Mouse (Mus musculus): ENCODE measurements at regions not wholly inside any gene's neighbourhood (a gene's known extent, or its start where the extent isn't known, plus 50 kb on each side); places are given as distances from the start of the nearest gene placed in this dataset.
"Not testable (repeated sequence)": the region's sequence is repeated elsewhere in the genome, so short reads cannot be mapped to it uniquely, and the experiment has no call there.

DNA sequence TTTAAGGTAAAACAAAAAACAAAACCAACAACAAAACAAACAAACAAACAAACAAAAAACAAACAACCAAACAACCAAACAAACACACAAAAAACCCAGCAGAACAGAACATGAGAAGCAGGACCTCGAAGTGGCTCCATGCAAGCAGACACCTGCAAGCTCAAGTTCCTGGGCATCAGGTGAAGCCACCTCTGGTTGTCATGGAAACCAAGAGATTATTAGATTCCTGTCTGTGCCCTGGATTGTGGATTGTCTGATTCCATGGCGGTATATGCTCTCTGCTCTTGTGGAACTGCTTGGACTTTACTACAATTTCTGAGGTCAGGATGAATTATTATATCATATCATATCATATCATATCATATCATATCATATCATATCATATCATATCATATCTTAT is 170.4 kb upstream of the Six2 start:
- H3K4me1 ChIP-seq (ENCODE audit: control insufficient read depth, insufficient read depth, low read length) = no peaks in the 10 kb centered on the region
- 84% methylated on average over 2 of the region's 2 CpGs for WGBS

DNA sequence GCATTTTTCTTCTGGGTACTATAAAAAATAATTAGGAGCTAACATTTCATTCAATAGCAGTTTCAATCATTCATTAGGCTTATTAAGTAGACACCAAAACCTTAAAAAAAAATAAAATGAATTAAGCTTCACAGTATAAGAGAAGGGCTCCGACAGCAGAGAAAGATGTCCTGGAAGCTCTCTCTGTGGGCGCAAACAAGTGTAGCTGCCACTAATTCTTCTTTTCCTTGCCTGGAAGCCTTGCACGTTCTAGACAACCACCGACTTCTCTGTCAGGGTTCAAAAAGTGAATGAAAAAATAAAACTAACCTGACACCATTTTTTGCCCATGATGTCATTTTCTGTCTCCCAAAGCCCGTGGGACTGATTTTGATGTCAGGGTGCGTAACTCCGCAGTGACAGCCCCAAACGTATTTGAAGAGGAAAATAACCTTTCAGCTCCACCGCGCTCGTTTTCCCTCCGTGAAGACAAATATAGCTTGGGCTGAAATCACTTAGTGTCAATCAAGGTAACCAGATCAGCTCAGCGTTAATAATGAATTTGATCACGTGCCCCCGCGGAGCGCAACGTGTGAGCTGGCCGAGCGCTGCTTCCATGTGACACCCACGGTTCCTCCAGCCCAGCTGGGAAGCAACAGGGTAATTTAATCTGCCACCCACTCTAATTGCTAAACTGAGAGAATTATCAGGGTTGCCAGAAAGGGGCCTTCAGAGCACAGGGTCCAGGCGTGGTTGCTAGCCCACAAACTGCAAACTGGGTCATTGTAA is 169.8 kb upstream of the Six2 start:
- WGBS = 48% methylated on average over 22 of the region's 22 CpGs
- no peak overlapping the region for H3K9ac ChIP-seq (ENCODE audit: low read depth, low read length)
- no peak overlapping the region for H3K4me3 ChIP-seq (ENCODE audit: low read length)
- H3K27ac ChIP-seq (ENCODE audit: low read length) = no peak overlapping the region
- ATAC-seq = no peak
- no peaks in the 10 kb centered on the region for H3K9me3 ChIP-seq (ENCODE audit: control insufficient read depth, low read length)
- no peak overlapping the region for H3K4me2 ChIP-seq (ENCODE audit: low read depth, low read length)
- no peaks in the 10 kb centered on the region for H3K27me3 ChIP-seq (replicated peaks; ENCODE audit: control insufficient read depth, insufficient read depth, low read length)
- no peaks in the 10 kb centered on the region for H3K4me1 ChIP-seq (ENCODE audit: control insufficient read depth, insufficient read depth, low read length)
- H3K36me3 ChIP-seq (ENCODE audit: control insufficient read depth, insufficient read depth, low read length) = no peaks in the 10 kb centered on the region

More for the DNA sequence above, 170.4 kb upstream of the Six2 start:
- Histone ChIP-seq H3K9ac (ENCODE audit: low read depth, low read length) (no peak overlapping the region), H3K4me3 (ENCODE audit: low read length) (no peak overlapping the region), H3K27ac (ENCODE audit: low read length) (no peak overlapping the region), H3K27me3 (replicated peaks; ENCODE audit: control insufficient read depth, insufficient read depth, low read length) (no peaks in the 10 kb centered on the region), H3K36me3 (ENCODE audit: control insufficient read depth, insufficient read depth, low read length) (no peaks in the 10 kb centered on the region), H3K4me2 (ENCODE audit: low read depth, low read length) (no peak overlapping the region), H3K9me3 (ENCODE audit: control insufficient read depth, low read length) (no peaks in the 10 kb centered on the region)
- ATAC-seq = no peak

DNA sequence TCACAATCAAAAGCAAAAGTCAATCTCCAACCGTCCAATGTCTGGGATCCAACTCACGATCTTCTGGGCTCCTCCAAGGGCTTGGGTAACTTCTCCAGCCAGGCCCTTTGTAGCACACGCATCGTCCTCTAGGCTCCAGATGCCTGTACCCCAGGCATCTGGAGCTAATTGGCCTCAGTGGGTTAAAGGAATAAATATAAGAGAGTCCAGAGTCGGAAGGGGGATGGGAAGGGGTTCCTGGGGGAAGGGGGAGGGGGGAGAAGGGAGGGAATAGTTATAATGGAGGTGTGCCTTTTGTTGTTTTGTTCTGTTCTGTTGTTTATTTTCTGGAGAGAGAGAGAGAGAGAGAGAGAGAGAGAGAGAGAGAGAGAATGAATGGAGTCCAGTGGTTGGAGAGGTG is 168.8 kb upstream of the Six2 start:
- ATAC-seq; H3K4me2 ChIP-seq (ENCODE audit: low read depth, low read length); H3K9ac ChIP-seq (ENCODE audit: low read depth, low read length); H3K4me1 ChIP-seq (ENCODE audit: control insufficient read depth, insufficient read depth, low read length); H3K9me3 ChIP-seq (ENCODE audit: control insufficient read depth, low read length); H3K36me3 ChIP-seq (ENCODE audit: control insufficient read depth, insufficient read depth, low read length); H3K4me3 ChIP-seq (ENCODE audit: low read length); H3K27ac ChIP-seq (ENCODE audit: low read length); H3K27me3 ChIP-seq (replicated peaks; ENCODE audit: control insufficient read depth, insufficient read depth, low read length): not testable (repeated sequence)
- 41% methylated on average over 3 of the region's 5 CpGs for WGBS

DNA sequence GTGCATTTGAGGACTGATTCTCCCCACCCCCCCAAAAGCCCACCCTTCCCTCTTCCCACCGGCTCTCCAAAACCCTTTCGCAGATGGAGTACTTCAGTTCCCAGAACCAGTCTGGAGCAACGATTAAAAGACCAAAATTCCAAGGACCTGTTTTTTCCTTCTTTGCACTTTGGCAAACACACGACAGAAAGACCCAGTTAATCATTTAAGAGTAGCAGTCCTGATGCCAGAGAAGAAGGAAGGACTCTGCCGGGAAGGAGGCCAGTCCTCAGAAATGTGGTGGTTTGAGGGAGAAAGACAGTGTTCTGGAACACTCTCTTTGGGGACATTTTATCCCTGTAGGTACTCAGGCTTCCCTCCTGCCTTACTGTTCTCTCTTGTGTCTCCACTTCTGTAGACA is 165.1 kb upstream of the Six2 start:
- Histone ChIP-seq H3K9ac (ENCODE audit: low read depth, low read length) (no peak overlapping the region), H3K4me3 (ENCODE audit: low read length) (no peak overlapping the region), H3K9me3 (ENCODE audit: control insufficient read depth, low read length) (no peaks in the 10 kb centered on the region), H3K4me1 (ENCODE audit: control insufficient read depth, insufficient read depth, low read length) (no peaks in the 10 kb centered on the region), H3K27ac (ENCODE audit: low read length) (no peak overlapping the region), H3K4me2 (ENCODE audit: low read depth, low read length) (no peak overlapping the region), H3K27me3 (replicated peaks; ENCODE audit: control insufficient read depth, insufficient read depth, low read length) (no peaks in the 10 kb centered on the region), H3K36me3 (ENCODE audit: control insufficient read depth, insufficient read depth, low read length) (no peaks in the 10 kb centered on the region)
- 40% methylated on average over 5 of the region's 5 CpGs for WGBS
- ATAC-seq = no peak

DNA sequence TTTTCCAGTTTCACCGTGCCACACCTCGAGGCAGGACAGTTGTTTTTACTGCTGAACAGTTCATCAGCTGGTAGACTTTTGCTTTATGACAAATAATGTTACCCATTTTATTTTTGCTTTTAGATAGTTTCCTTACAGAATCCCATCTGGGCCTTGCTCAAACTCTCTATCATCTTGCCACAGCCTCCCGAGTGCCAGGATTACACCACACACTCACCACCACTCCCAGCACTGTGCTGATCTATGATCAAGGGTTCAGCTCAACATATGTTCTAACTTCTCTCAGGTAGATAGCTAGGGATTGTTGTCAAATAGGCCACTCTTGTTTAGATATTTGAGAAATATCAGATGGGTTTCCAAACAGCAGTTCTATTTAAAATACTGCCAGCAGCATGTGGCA is 160.5 kb upstream of the Six2 start:
- ATAC-seq = no peak
- no peaks in the 10 kb centered on the region for H3K36me3 ChIP-seq (ENCODE audit: control insufficient read depth, insufficient read depth, low read length)
- H3K4me1 ChIP-seq (ENCODE audit: control insufficient read depth, insufficient read depth, low read length) = no peaks in the 10 kb centered on the region
- no peak overlapping the region for H3K9ac ChIP-seq (ENCODE audit: low read depth, low read length)
- H3K27me3 ChIP-seq (replicated peaks; ENCODE audit: control insufficient read depth, insufficient read depth, low read length) = no peaks in the 10 kb centered on the region
- no peak overlapping the region for H3K4me3 ChIP-seq (ENCODE audit: low read length)
- 91% methylated on average over 3 of the region's 3 CpGs for WGBS
- no peak overlapping the region for H3K27ac ChIP-seq (ENCODE audit: low read length)
- no peaks in the 10 kb centered on the region for H3K9me3 ChIP-seq (ENCODE audit: control insufficient read depth, low read length)
- no peak overlapping the region for H3K4me2 ChIP-seq (ENCODE audit: low read depth, low read length)

DNA sequence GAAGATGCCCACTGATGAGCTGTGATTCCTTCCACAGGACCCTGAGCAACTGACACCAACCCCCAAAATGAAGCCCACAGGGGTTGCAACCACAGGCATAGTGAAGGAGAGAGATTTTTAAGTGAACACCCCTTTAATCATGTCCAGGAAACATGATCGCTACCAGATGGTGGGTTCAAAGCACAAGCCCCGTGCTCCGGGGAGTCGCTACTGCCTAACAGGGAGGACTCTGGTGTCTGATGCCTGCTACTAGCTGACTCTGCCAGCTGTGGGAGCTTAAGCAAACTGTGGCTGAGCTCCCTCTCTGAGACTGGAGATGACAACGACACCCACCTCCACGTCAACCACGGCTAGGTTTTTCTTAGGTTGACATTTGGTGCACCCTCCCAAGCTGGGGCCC is 159.7 kb upstream of the Six2 start:
- Histone ChIP-seq H3K27me3 (replicated peaks; ENCODE audit: control insufficient read depth, insufficient read depth, low read length) (no peaks in the 10 kb centered on the region), H3K27ac (ENCODE audit: low read length) (no peak overlapping the region), H3K4me2 (ENCODE audit: low read depth, low read length) (no peak overlapping the region), H3K36me3 (ENCODE audit: control insufficient read depth, insufficient read depth, low read length) (no peaks in the 10 kb centered on the region), H3K9me3 (ENCODE audit: control insufficient read depth, low read length) (no peaks in the 10 kb centered on the region), H3K9ac (ENCODE audit: low read depth, low read length) (no peak overlapping the region), H3K4me3 (ENCODE audit: low read length) (no peak overlapping the region), H3K4me1 (ENCODE audit: control insufficient read depth, insufficient read depth, low read length) (no peaks in the 10 kb centered on the region)
- ATAC-seq = no peak
- WGBS = 65% methylated on average over 7 of the region's 7 CpGs

DNA sequence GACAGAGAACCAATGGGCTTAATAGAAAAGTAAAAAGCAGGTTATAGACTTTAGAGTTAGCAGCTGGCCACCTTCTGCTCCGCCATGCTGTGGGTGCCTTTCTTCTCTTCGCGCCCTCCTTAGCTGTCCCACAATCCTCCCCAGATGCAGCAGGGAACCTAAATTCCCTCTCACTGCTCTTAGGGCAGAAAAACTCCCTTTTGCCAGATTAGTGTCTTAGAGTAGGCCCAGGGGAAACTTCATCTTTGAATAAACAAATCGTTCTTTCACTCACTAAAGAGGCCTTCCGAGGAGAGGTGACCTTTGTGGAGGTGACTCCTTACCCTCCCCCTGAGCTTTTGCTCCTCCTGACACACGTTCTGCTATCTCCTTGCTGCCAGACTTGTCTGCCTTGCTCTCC is 157.0 kb upstream of the Six2 start:
- no peaks in the 10 kb centered on the region for H3K36me3 ChIP-seq (ENCODE audit: control insufficient read depth, insufficient read depth, low read length)
- H3K9me3 ChIP-seq (ENCODE audit: control insufficient read depth, low read length) = no peaks in the 10 kb centered on the region
- 46% methylated on average over 6 of the region's 6 CpGs for WGBS
- H3K27ac ChIP-seq (ENCODE audit: low read length) = no peak overlapping the region
- H3K4me2 ChIP-seq (ENCODE audit: low read depth, low read length) = no peak overlapping the region
- H3K27me3 ChIP-seq (replicated peaks; ENCODE audit: control insufficient read depth, insufficient read depth, low read length) = no peaks in the 10 kb centered on the region
- H3K4me3 ChIP-seq (ENCODE audit: low read length) = no peak overlapping the region
- no peak for ATAC-seq
- H3K4me1 ChIP-seq (ENCODE audit: control insufficient read depth, insufficient read depth, low read length) = no peaks in the 10 kb centered on the region
- H3K9ac ChIP-seq (ENCODE audit: low read depth, low read length) = no peak overlapping the region

DNA sequence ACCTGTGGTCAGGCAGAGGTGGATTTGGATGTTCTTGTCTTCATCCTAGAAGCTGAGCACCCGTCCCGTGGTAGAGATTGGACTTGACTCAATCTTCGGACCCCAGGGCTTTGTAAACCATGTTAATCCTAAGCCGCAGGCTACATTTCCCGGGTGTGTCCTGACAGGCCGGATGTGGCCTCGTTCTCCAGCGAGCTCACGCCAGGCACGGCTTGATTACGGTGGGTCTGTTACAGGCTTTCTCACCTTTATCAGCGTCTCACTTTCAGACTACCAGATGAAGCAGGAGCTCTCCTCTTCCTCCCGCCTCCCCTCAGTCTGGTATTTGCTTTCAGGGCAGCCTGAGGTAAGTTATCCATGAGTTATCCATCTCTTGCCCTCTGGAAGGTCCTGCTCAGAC is 156.4 kb upstream of the Six2 start:
- Histone ChIP-seq H3K4me2 (ENCODE audit: low read depth, low read length) (no peak overlapping the region), H3K4me1 (ENCODE audit: control insufficient read depth, insufficient read depth, low read length) (no peaks in the 10 kb centered on the region), H3K4me3 (ENCODE audit: low read length) (no peak overlapping the region), H3K36me3 (ENCODE audit: control insufficient read depth, insufficient read depth, low read length) (no peaks in the 10 kb centered on the region), H3K9ac (ENCODE audit: low read depth, low read length) (no peak overlapping the region), H3K27ac (ENCODE audit: low read length) (no peak overlapping the region), H3K27me3 (replicated peaks; ENCODE audit: control insufficient read depth, insufficient read depth, low read length) (no peaks in the 10 kb centered on the region), H3K9me3 (ENCODE audit: control insufficient read depth, low read length) (no peaks in the 10 kb centered on the region)
- WGBS = 89% methylated on average over 13 of the region's 13 CpGs
- ATAC-seq = no peak

DNA sequence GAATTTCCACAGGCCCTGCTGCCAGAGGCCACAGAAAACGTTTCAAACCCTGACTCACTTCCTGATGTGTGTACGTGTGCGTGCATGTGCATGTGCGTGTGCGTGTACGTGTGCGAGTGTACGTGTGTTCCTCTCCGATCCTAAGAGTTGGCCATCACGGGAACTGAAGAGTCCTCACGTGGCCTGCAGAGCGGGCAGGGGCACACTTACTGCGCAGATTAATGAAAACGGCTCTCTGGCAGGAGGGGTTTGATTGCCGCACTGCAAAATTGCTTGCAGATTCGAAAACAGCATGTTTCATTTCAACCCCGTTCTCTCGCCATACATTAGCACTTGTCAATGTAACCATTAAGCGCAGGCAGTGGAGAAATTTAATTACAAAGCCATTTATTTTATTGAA is 135.0 kb upstream of the Six2 start:
- Histone ChIP-seq H3K9ac (ENCODE audit: low read depth, low read length) (no peak overlapping the region), H3K9me3 (ENCODE audit: control insufficient read depth, low read length) (no peaks in the 10 kb centered on the region), H3K36me3 (ENCODE audit: control insufficient read depth, insufficient read depth, low read length) (no peaks in the 10 kb centered on the region), H3K4me2 (ENCODE audit: low read depth, low read length) (no peak overlapping the region), H3K27me3 (replicated peaks; ENCODE audit: control insufficient read depth, insufficient read depth, low read length) (no peaks in the 10 kb centered on the region), H3K27ac (ENCODE audit: low read length) (no peak overlapping the region), H3K4me1 (ENCODE audit: control insufficient read depth, insufficient read depth, low read length) (no peaks in the 10 kb centered on the region), H3K4me3 (ENCODE audit: low read length) (no peak overlapping the region)
- ATAC-seq = no peak
- 78% methylated on average over 19 of the region's 19 CpGs for WGBS

DNA sequence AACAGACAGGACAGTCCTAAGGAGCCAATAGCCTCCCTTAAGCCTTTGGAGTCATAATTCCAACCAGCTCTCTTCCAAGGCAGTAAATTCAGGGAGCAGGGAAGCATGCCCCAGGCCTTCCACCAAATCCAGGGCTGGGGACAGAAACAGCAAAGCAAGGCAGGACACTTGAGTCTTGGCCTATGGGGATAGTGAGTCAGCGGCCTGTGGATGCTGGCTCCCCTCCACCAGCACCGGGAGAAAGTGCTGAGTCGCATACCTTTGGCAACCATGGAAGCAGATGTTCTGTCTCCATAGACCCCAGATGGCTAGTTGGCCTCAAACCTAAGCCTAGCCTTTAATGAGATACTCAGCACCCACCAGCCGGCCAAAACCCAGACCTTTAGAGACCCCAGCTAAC is 133.8 kb upstream of the Six2 start:
- ATAC-seq = no peak
- Histone ChIP-seq H3K9ac (ENCODE audit: low read depth, low read length) (no peak overlapping the region), H3K36me3 (ENCODE audit: control insufficient read depth, insufficient read depth, low read length) (no peaks in the 10 kb centered on the region), H3K4me1 (ENCODE audit: control insufficient read depth, insufficient read depth, low read length) (no peaks in the 10 kb centered on the region), H3K9me3 (ENCODE audit: control insufficient read depth, low read length) (no peaks in the 10 kb centered on the region), H3K27me3 (replicated peaks; ENCODE audit: control insufficient read depth, insufficient read depth, low read length) (no peaks in the 10 kb centered on the region), H3K27ac (ENCODE audit: low read length) (no peak overlapping the region), H3K4me2 (ENCODE audit: low read depth, low read length) (no peak overlapping the region), H3K4me3 (ENCODE audit: low read length) (no peak overlapping the region)
- WGBS = 82% methylated on average over 4 of the region's 4 CpGs

Data from intestine, embryonic 16.5 days (tissue).